Mouse (Mus musculus) spleen, adult 2 months (tissue): ENCODE data around the gene Gm42791. TPM values are rescaled to one million over a fixed set of nuclear protein-coding genes. Genes with fewer than 3 reads are reported as not detected.

Experiments
- DNase-seq, 2 experiments: peaks; one replicate each; pipeline versions ENCODE4 v3.0.0 to v3.0.0-alpha.2; 2012 to 2021; ENCODE audit warnings: low spot score in 2 of 2, low read depth in 1 of 2
- H3K27ac ChIP-seq: fragments of 200-500 bp; 2 replicates; pipeline ENCODE4 v1.5.1; 2012; ENCODE audit warnings: low read length, inconsistent platforms; ENCODE audit not compliant: insufficient read depth
- H3K27me3 ChIP-seq: fragments of 200-500 bp; 2 replicates; pipeline ENCODE4 v1.6.1; 2012; ENCODE audit warnings: mild to moderate bottlenecking, moderate library complexity, low read length, inconsistent platforms; ENCODE audit not compliant: control insufficient read depth, insufficient read depth
- H3K36me3 ChIP-seq: fragments of 200-500 bp; 2 replicates; pipeline ENCODE4 v1.6.1; 2012; ENCODE audit warnings: mild to moderate bottlenecking, low read length, inconsistent platforms; ENCODE audit not compliant: control insufficient read depth, insufficient read depth
- H3K4me1 ChIP-seq: fragments of 200-500 bp; 2 replicates; pipeline ENCODE4 v1.6.1; 2011; ENCODE audit warnings: inconsistent platforms; ENCODE audit not compliant: control insufficient read depth, insufficient read depth, insufficient read length
- H3K4me3 ChIP-seq: fragments of 200-500 bp; 2 replicates; pipeline ENCODE4 v1.5.1; 2011; ENCODE audit warnings: mild to moderate bottlenecking, inconsistent platforms; ENCODE audit not compliant: insufficient read depth, insufficient read length; ENCODE audit errors: extremely low read depth
- CTCF ChIP-seq: fragments of 200-500 bp; IDR thresholded peaks from 2 replicates; pipeline ENCODE4 v1.5.1; 2011; ENCODE audit warnings: mild to moderate bottlenecking, inconsistent platforms; ENCODE audit not compliant: insufficient read depth, insufficient read length, insufficient replicate concordance; ENCODE audit errors: extremely low read depth
- POLR2A ChIP-seq: fragments of 200-500 bp; IDR thresholded peaks from 2 replicates; pipeline ENCODE4 v1.6.1; 2011; ENCODE audit warnings: low read depth, low read length, inconsistent platforms
- WGBS: fragments of 180-500 bp; shearing (Covaris S2); methylation state at CpG from one replicate; pipeline ENCODE4 v1.1.7; 2018; 5-methylcytosine and 5-hydroxymethylcytosine counted together
- polyA plus RNA-seq: library from polyadenylated mRNA; depleted of rRNA; stranded (reverse); fragments of >200 nt; gene quantifications from 2 replicates; pipeline ENCODE4 v1.2.3, GENCODE M21; 2012

The Gm42791 gene
- polyA plus RNA-seq, 1 experiment, result not detected

GRCm38 (mm10) chr5:148929116-148929449 is 65.9 kb downstream of the Gm42791 start, which contains the start of gene Katnal1:
Katnal1 (minus strand) TSS chr5:148929320.
- 2% methylated on average over 16 of the region's 16 CpGs for WGBS
- Histone ChIP-seq H3K27ac (peak within 1 kb of the TSS; percentile 79), H3K4me3 (peak within 1 kb of the TSS; percentile 70), H3K27me3 (no peaks in the 10 kb centered on the region), H3K36me3 (no peaks in the 10 kb centered on the region), H3K4me1 (no peaks in the 10 kb centered on the region)
- TF ChIP-seq CTCF, result no peak
- no peak for TF ChIP-seq POLR2A
- no peak for DNase-seq

- H3K4me3 ChIP-seq, result peak overlapping the region; percentile 70
- H3K27me3 ChIP-seq, result no peaks in the 10 kb centered on the region
- peak overlapping the region; percentile 79 for H3K27ac ChIP-seq
- DNase-seq, result peak; percentile 79 to 90
- no peaks in the 10 kb centered on the region for H3K36me3 ChIP-seq
- under 1% methylated on average over 69 of the region's 69 CpGs for WGBS
- TF ChIP-seq POLR2A, result no peak
- TF ChIP-seq CTCF, result no peak
- H3K4me1 ChIP-seq, result no peaks in the 10 kb centered on the region
Measured at GRCm38 (mm10) chr5:148928382-148929115, 66.4 kb downstream of the Gm42791 start.

- no peaks in the 10 kb centered on the region for H3K36me3 ChIP-seq
- TF ChIP-seq POLR2A, result no peak
- TF ChIP-seq CTCF, result no peak
- no peak for DNase-seq
- H3K4me3 ChIP-seq, result peak overlapping the region; percentile 70; the same call in 1 of the 2 replicates
- 46% methylated on average over 5 of the region's 5 CpGs for WGBS
- no peak overlapping the region for H3K27ac ChIP-seq
- H3K4me1 ChIP-seq, result no peaks in the 10 kb centered on the region
- no peaks in the 10 kb centered on the region for H3K27me3 ChIP-seq
Measured at GRCm38 (mm10) chr5:148927717-148928223, 67.2 kb downstream of the Gm42791 start.

- no peaks in the 10 kb centered on the region for H3K4me1 ChIP-seq
- DNase-seq, result no peak
- no peaks in the 10 kb centered on the region for H3K36me3 ChIP-seq
- WGBS, result 97% methylated on average over 12 of the region's 12 CpGs
- H3K4me3 ChIP-seq, result no peak overlapping the region
- no peaks in the 10 kb centered on the region for H3K27me3 ChIP-seq
- H3K27ac ChIP-seq, result no peak overlapping the region
- TF ChIP-seq CTCF, result no peak
- no peak for TF ChIP-seq POLR2A
Measured at GRCm38 (mm10) chr5:148924586-148924985, 70.4 kb downstream of the Gm42791 start.

GRCm38 (mm10) chr5:148924051-148924450 is 70.9 kb downstream of the Gm42791 start:
- Histone ChIP-seq H3K36me3 (no peaks in the 10 kb centered on the region; the same call in 1 of the 2 replicates), H3K27me3 (no peaks in the 10 kb centered on the region), H3K4me3 (no peak overlapping the region), H3K27ac (no peak overlapping the region), H3K4me1 (no peaks in the 10 kb centered on the region)
- no peak for DNase-seq
- TF ChIP-seq POLR2A (no peak), CTCF (no peak)
- WGBS, result 91% methylated on average over 9 of the region's 9 CpGs

GRCm38 (mm10) chr5:148923408-148923807 is 71.5 kb downstream of the Gm42791 start:
- TF ChIP-seq CTCF (no peak), POLR2A (no peak)
- WGBS, result 82% methylated on average over 10 of the region's 10 CpGs
- Histone ChIP-seq H3K27me3 (no peaks in the 10 kb centered on the region), H3K36me3 (peaks cover under 1% of the 10 kb centered on the region), H3K27ac (no peak overlapping the region), H3K4me1 (no peaks in the 10 kb centered on the region), H3K4me3 (no peak overlapping the region)
- no peak for DNase-seq

- H3K4me3 ChIP-seq, result no peak overlapping the region
- H3K27me3 ChIP-seq, result no peaks in the 10 kb centered on the region
- H3K4me1 ChIP-seq, result no peaks in the 10 kb centered on the region
- DNase-seq, result no peak
- H3K36me3 ChIP-seq, result peaks cover 3% of the 10 kb centered on the region
- no peak for TF ChIP-seq POLR2A
- no peak for TF ChIP-seq CTCF
- WGBS, result 94% methylated on average over 5 of the region's 5 CpGs
- no peak overlapping the region for H3K27ac ChIP-seq
Measured at GRCm38 (mm10) chr5:148922773-148923172, 72.2 kb downstream of the Gm42791 start.
